Comparison of ENCODE assay signal across 26 mouse cellular contexts in the genomic region with DNA sequence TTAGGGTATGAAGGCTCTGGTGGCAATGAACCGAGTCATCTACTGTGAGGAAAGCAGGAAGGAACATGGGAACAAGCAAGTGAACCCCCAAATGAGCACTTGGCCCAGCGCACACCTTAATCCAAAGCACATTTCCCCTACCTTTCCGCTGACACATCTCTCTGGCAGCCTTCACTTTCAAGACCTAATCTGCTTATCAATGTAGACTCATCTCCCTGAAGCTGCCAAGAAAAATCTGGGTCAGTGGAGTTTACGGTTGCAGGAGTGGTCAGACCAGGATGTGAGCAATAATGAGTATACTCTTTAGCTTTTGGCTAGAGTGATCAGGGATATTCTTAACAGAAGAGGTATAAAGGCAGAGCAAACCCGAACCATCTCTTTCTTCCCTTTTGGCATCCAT.
A peak's percentile ranks its signal among the peaks of the same experiment; 100 is the strongest.
DNase-seq lines count a peak whose midpoint lies in the region.
"Had no signal": no experiment of that assay in that cellular context is flagged by ENCODE, and none has a peak within 500 bp of the region (broad histone marks: within the 10 kb centered on the region; RNA-seq: fewer than 3 reads in every experiment).

No protein-coding gene starts in this region.

- 0 out of 2 replicates have a peak, but pooled peaks cover 6% of the 10 kb centered on the region for H3K4me1 ChIP-seq in hindbrain, embryonic 10.5 days (replicated peaks)
- H3K4me1 ChIP-seq: intestine, embryonic 15.5 days; neural tube, embryonic 15.5 days had no signal

- H3K4me3 ChIP-seq in hindbrain, embryonic 10.5 days = no peak overlapping the region
- H3K4me3 ChIP-seq: heart, embryonic 13.5 days; intestine, embryonic 15.5 days; midbrain, embryonic 15.5 days; neural tube, embryonic 15.5 days had no signal

- H3K27ac ChIP-seq in hindbrain, embryonic 10.5 days = no peak overlapping the region
- H3K27ac ChIP-seq: heart, embryonic 13.5 days; intestine, embryonic 15.5 days; liver, embryonic 14.5 days; midbrain, embryonic 15.5 days; neural tube, embryonic 15.5 days had no signal

- DNase-seq in heart, adult 11 months = peak; percentile 72
- DNase-seq in heart, adult 8-10 months (ENCODE audit: low spot score) = no peak
- peak; percentile 50 for DNase-seq in 3134 (ENCODE audit: extremely low read depth, insufficient read length, low spot score)
- DNase-seq in 416B (ENCODE audit: low read depth) = peak; percentile 23
- DNase-seq in adrenal gland, postnatal 14 days = peak; percentile 41
- DNase-seq in hindbrain, embryonic 10.5 days (ENCODE audit: low spot score) = no peak
- DNase-seq in kidney, adult 18-20 months = no peak
- DNase-seq: cerebellum, adult 11 months; cerebellum, adult 9-10 months; cerebellum, postnatal 36 days; gastrocnemius, postnatal 25 days; heart, adult 18-20 months; heart, postnatal 14 days; kidney, adult 9 months; kidney, postnatal 14 days; layer of hippocampus, adult 9-11 months; liver; lung, adult 2 months; lung, postnatal 14 days; right cerebral cortex, postnatal 4 days; thymus, postnatal 4 days had no signal

- H3K9me3 ChIP-seq in hindbrain, embryonic 10.5 days = no peaks in the 10 kb centered on the region
- H3K9me3 ChIP-seq: heart, embryonic 13.5 days; intestine, embryonic 15.5 days; midbrain, embryonic 15.5 days; neural tube, embryonic 15.5 days had no signal

- WGBS in hindbrain, embryonic 10.5 days = 91% methylated on average over 5 of the region's 5 CpGs

- no peaks in the 10 kb centered on the region for H3K27me3 ChIP-seq in hindbrain, embryonic 10.5 days (ENCODE audit: insufficient read depth, poor library complexity, severe bottlenecking)
- H3K27me3 ChIP-seq: heart, embryonic 13.5 days; intestine, embryonic 15.5 days; midbrain, embryonic 15.5 days; neural tube, embryonic 15.5 days had no signal

- no peaks in the 10 kb centered on the region for H3K36me3 ChIP-seq in hindbrain, embryonic 10.5 days
- H3K36me3 ChIP-seq: heart, embryonic 13.5 days; intestine, embryonic 15.5 days; midbrain, embryonic 15.5 days; neural tube, embryonic 15.5 days had no signal

Comparison
In these comparisons a context has a peak if more than half of its experiments do, and no peak if none do; other contexts are left out.
1. DNase-seq: peak in heart, adult 11 months (single experiment), 3134 (single experiment), 416B (single experiment) and adrenal gland, postnatal 14 days (single experiment); none in heart, adult 8-10 months (single experiment), hindbrain, embryonic 10.5 days (single experiment) and kidney, adult 18-20 months (single experiment).